Mouse (Mus musculus): ENCODE data around the gene Cux2. TPM values are rescaled to one million over a fixed set of nuclear protein-coding genes. Genes with fewer than 3 reads are reported as not detected.

Gene Cux2
- polyA plus RNA-seq, 1 experiment from 2014 or later: 7.1 TPM

GRCm38 (mm10) chr5:121962359-121962758, 87.5 kb downstream of the Cux2 start:
- 81% methylated on average over 7 of the region's 7 CpGs for WGBS (ENCODE audit: insufficient replicate concordance)
- H3K36me3 ChIP-seq (ENCODE audit: control insufficient read depth, insufficient read depth, low read length): no peaks in the 10 kb centered on the region
- no peak overlapping the region for H3K4me3 ChIP-seq (ENCODE audit: low read depth, low read length)
- H3K4me2 ChIP-seq: no peak overlapping the region
- H3K9ac ChIP-seq (ENCODE audit: low read depth, low read length): no peak overlapping the region
- H3K4me1 ChIP-seq (ENCODE audit: control insufficient read depth, insufficient read depth, low read length): peaks cover 31% of the 10 kb centered on the region
- no peak overlapping the region for H3K27ac ChIP-seq (ENCODE audit: low read depth, low read length)
- ATAC-seq (replicated peaks; ENCODE audit: insufficient number of reproducible peaks, low FRiP score, low TSS enrichment): no peak
- no peaks in the 10 kb centered on the region for H3K27me3 ChIP-seq (ENCODE audit: control insufficient read depth, insufficient read depth, low read length)
- H3K9me3 ChIP-seq (replicated peaks; ENCODE audit: control insufficient read depth, low read length): no peaks in the 10 kb centered on the region

GRCm38 (mm10) chr5:121961256-121961655, 88.6 kb downstream of the Cux2 start:
- Histone ChIP-seq H3K27me3 (ENCODE audit: control insufficient read depth, insufficient read depth, low read length) (no peaks in the 10 kb centered on the region), H3K36me3 (ENCODE audit: control insufficient read depth, insufficient read depth, low read length) (no peaks in the 10 kb centered on the region), H3K9me3 (replicated peaks; ENCODE audit: control insufficient read depth, low read length) (no peaks in the 10 kb centered on the region), H3K4me1 (ENCODE audit: control insufficient read depth, insufficient read depth, low read length) (peaks cover 20% of the 10 kb centered on the region), H3K27ac (ENCODE audit: low read depth, low read length) (no peak overlapping the region), H3K4me2 (no peak overlapping the region), H3K9ac (ENCODE audit: low read depth, low read length) (no peak overlapping the region), H3K4me3 (ENCODE audit: low read depth, low read length) (no peak overlapping the region)
- ATAC-seq (replicated peaks; ENCODE audit: insufficient number of reproducible peaks, low FRiP score, low TSS enrichment): no peak
- WGBS (ENCODE audit: insufficient replicate concordance): 70% methylated on average over 8 of the region's 8 CpGs

DNA sequence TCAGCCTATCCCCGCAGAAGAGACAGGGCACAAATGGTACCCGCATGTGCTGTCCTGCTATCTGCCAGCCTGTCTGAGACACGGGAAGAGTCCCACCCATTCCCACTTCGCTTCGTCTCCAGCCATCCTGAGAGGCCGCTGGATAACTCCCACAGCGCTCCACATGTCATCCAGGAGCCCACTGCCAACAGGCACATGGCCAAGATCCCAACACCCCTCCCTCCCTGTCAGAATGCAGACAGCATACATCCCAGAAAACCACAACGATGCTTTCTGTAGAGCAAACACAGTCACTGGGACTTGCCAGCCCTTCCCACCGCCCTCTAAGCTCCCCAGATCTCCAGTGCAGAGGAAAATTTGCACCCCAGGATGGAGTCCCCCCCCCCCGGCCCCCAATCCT, 90.2 kb downstream of the Cux2 start:
- no peak for ATAC-seq (replicated peaks; ENCODE audit: insufficient number of reproducible peaks, low FRiP score, low TSS enrichment)

DNA sequence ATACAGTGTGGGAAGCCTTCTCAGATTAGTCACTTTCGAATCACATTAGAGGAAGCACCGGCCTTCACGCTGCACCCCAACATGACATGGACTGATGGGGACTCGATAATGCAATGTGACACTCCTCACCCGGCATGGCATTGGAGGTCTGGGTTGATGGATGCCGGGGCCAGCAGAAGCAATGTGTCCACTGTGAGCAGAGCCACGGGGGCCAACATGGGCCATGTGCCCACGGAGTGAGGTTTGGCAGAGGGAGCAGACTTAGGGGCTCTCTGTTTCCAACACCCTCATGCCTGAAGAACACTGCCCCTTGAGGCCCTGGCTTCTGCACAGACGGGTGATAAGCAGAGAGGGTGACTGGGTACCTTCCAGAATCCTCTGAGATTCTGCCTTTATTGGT, 91.4 kb downstream of the Cux2 start:
- Histone ChIP-seq H3K4me3 (ENCODE audit: low read depth, low read length) (no peak overlapping the region), H3K9ac (ENCODE audit: low read depth, low read length) (no peak overlapping the region), H3K4me2 (no peak overlapping the region), H3K9me3 (replicated peaks; ENCODE audit: control insufficient read depth, low read length) (no peaks in the 10 kb centered on the region), H3K36me3 (ENCODE audit: control insufficient read depth, insufficient read depth, low read length) (no peaks in the 10 kb centered on the region), H3K27me3 (ENCODE audit: control insufficient read depth, insufficient read depth, low read length) (no peaks in the 10 kb centered on the region), H3K4me1 (ENCODE audit: control insufficient read depth, insufficient read depth, low read length) (peaks cover 10% of the 10 kb centered on the region), H3K27ac (ENCODE audit: low read depth, low read length) (no peak overlapping the region)
- ATAC-seq (replicated peaks; ENCODE audit: insufficient number of reproducible peaks, low FRiP score, low TSS enrichment): no peak
- WGBS (ENCODE audit: insufficient replicate concordance): 63% methylated on average over 9 of the region's 9 CpGs

More for the DNA sequence above, 90.2 kb downstream of the Cux2 start:
- Histone ChIP-seq H3K27me3 (ENCODE audit: control insufficient read depth, insufficient read depth, low read length) (no peaks in the 10 kb centered on the region), H3K4me3 (ENCODE audit: low read depth, low read length) (no peak overlapping the region), H3K36me3 (ENCODE audit: control insufficient read depth, insufficient read depth, low read length) (no peaks in the 10 kb centered on the region), H3K9me3 (replicated peaks; ENCODE audit: control insufficient read depth, low read length) (no peaks in the 10 kb centered on the region), H3K4me2 (no peak overlapping the region), H3K9ac (ENCODE audit: low read depth, low read length) (no peak overlapping the region), H3K4me1 (ENCODE audit: control insufficient read depth, insufficient read depth, low read length) (peaks cover 10% of the 10 kb centered on the region), H3K27ac (ENCODE audit: low read depth, low read length) (no peak overlapping the region)
- WGBS (ENCODE audit: insufficient replicate concordance): 53% methylated on average over 10 of the region's 10 CpGs

- WGBS (ENCODE audit: insufficient replicate concordance): 68% methylated on average over 5 of the region's 5 CpGs
- ATAC-seq (replicated peaks; ENCODE audit: insufficient number of reproducible peaks, low FRiP score, low TSS enrichment): no peak
- Histone ChIP-seq H3K9ac (ENCODE audit: low read depth, low read length) (no peak overlapping the region), H3K27me3 (ENCODE audit: control insufficient read depth, insufficient read depth, low read length) (no peaks in the 10 kb centered on the region), H3K9me3 (replicated peaks; ENCODE audit: control insufficient read depth, low read length) (no peaks in the 10 kb centered on the region), H3K36me3 (ENCODE audit: control insufficient read depth, insufficient read depth, low read length) (no peaks in the 10 kb centered on the region), H3K4me3 (ENCODE audit: low read depth, low read length) (no peak overlapping the region), H3K4me1 (ENCODE audit: control insufficient read depth, insufficient read depth, low read length) (peaks cover 6% of the 10 kb centered on the region), H3K27ac (ENCODE audit: low read depth, low read length) (no peak overlapping the region), H3K4me2 (no peak overlapping the region)
Measured at GRCm38 (mm10) chr5:121955806-121956205, 94.1 kb downstream of the Cux2 start.

DNA sequence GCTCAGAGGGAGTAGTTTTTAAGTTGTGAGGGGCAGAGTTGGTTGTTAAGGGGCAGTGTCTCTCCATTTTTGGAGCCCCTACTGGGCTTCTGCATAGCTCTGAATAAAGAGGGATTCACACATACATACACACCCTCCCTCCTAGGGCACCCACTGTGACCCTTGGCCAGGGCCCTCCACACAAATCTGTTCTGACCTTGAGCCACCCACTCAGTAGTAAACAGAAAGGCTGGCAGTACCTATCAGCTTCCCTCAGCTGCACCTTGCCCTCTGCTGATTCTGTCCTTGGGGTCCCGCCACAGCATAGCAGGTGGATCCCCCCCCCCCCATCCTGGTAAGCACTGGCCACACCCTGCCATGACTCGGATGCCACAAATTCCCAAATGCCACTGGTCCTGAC, 99.7 kb downstream of the Cux2 start:
- Histone ChIP-seq H3K9me3 (replicated peaks; ENCODE audit: control insufficient read depth, low read length) (no peaks in the 10 kb centered on the region), H3K36me3 (ENCODE audit: control insufficient read depth, insufficient read depth, low read length) (no peaks in the 10 kb centered on the region), H3K4me3 (ENCODE audit: low read depth, low read length) (no peak overlapping the region), H3K27me3 (ENCODE audit: control insufficient read depth, insufficient read depth, low read length) (no peaks in the 10 kb centered on the region), H3K27ac (ENCODE audit: low read depth, low read length) (no peak overlapping the region), H3K4me2 (no peak overlapping the region), H3K9ac (ENCODE audit: low read depth, low read length) (no peak overlapping the region), H3K4me1 (ENCODE audit: control insufficient read depth, insufficient read depth, low read length) (peaks cover 34% of the 10 kb centered on the region)
- ATAC-seq (replicated peaks; ENCODE audit: insufficient number of reproducible peaks, low FRiP score, low TSS enrichment): no peak
- WGBS (ENCODE audit: insufficient replicate concordance): 42% methylated on average over 2 of the region's 2 CpGs

DNA sequence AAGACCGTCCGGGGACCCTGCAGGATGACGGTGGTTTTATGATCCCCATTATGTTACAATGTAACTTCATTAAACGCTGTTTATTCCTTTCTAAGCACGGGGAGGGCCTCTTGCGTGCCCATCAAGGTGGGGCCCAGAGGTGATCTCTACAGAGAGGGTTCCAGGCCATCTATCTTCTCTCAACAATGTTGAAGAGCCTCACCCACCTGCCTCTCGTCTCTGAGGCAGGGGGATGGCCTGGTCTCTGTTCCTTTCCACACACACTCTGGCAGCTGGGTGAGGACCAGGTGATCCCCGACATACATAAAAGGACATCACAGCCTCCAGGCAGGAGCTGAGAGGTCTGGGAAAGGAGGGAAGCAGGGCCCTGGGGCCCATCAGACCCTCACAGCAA, 100.9 kb downstream of the Cux2 start:
- Histone ChIP-seq H3K27me3 (ENCODE audit: control insufficient read depth, insufficient read depth, low read length) (no peaks in the 10 kb centered on the region), H3K4me3 (ENCODE audit: low read depth, low read length) (peak overlapping the region; percentile 42; the same call in 1 of the 2 replicates), H3K9ac (ENCODE audit: low read depth, low read length) (no peak overlapping the region), H3K4me2 (peak overlapping the region; percentile 82), H3K36me3 (ENCODE audit: control insufficient read depth, insufficient read depth, low read length) (no peaks in the 10 kb centered on the region), H3K27ac (ENCODE audit: low read depth, low read length) (peak overlapping the region; percentile 43; the same call in 1 of the 2 replicates), H3K9me3 (replicated peaks; ENCODE audit: control insufficient read depth, low read length) (no peaks in the 10 kb centered on the region), H3K4me1 (ENCODE audit: control insufficient read depth, insufficient read depth, low read length) (peaks cover 34% of the 10 kb centered on the region)
- 31% methylated on average over 8 of the region's 8 CpGs for WGBS (ENCODE audit: insufficient replicate concordance)
- no peak for ATAC-seq (replicated peaks; ENCODE audit: insufficient number of reproducible peaks, low FRiP score, low TSS enrichment)

DNA sequence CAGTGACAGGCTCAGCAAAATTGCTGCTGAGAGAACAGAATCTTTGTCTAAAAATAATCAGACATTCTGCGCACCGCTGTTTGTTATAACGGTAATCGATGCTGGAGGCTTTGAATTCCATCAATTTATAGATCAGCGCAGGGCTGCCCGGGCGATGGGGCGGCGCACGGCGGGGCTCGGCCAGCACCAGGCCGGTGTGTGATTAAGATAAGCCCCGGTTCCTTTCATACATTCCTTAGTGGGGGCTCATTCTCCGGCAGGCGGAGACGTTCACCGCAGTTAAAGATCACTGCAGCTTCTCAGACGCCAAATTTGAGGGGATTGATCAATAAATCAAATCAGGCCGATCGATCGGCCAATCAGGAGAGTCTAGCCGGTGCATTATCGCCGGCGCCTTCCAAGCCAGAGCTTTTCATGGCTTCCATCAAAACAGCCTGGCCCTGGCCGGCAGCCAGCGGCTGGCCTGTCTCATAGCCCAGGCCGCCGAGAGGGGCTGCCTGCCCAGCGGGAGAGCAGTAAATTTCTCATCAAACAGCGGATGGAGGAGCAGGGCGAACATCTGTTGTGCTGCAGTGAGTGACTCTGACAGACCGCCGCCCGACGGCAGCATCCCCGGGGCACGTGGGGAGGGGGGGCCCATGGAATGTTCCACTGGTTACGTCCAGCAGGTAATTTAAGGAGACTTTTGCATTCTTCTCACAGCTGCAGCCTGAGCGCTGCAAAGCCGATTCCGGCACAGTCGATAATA, 101.4 kb downstream of the Cux2 start:
- 0 out of 2 replicates have a peak, but pooled peaks have one; percentile 16 for ATAC-seq (replicated peaks; ENCODE audit: insufficient number of reproducible peaks, low FRiP score, low TSS enrichment)
- no peaks in the 10 kb centered on the region for H3K27me3 ChIP-seq (ENCODE audit: control insufficient read depth, insufficient read depth, low read length)
- peak overlapping the region; percentile 43; the same call in 1 of the 2 replicates for H3K27ac ChIP-seq (ENCODE audit: low read depth, low read length)

More for the DNA sequence above, 101.4 kb downstream of the Cux2 start:
- Histone ChIP-seq H3K4me1 (ENCODE audit: control insufficient read depth, insufficient read depth, low read length) (peaks cover 34% of the 10 kb centered on the region), H3K36me3 (ENCODE audit: control insufficient read depth, insufficient read depth, low read length) (no peaks in the 10 kb centered on the region), H3K9ac (ENCODE audit: low read depth, low read length) (peak overlapping the region; percentile 52), H3K9me3 (replicated peaks; ENCODE audit: control insufficient read depth, low read length) (no peaks in the 10 kb centered on the region), H3K4me3 (ENCODE audit: low read depth, low read length) (peak overlapping the region; percentile 42), H3K4me2 (peak overlapping the region; percentile 82)
- 4% methylated on average over 44 of the region's 44 CpGs for WGBS (ENCODE audit: insufficient replicate concordance)

Data from heart, embryonic 11.5 days (tissue).